Mouse (Mus musculus): ENCODE data around the gene Plcb4. TPM values are rescaled to one million over a fixed set of nuclear protein-coding genes. Genes with fewer than 3 reads are reported as not detected.
"Not testable (repeated sequence)": the region's sequence is repeated elsewhere in the genome, so short reads cannot be mapped to it uniquely, and the experiment has no call there.

Plcb4 gene
- total RNA-seq, 2 experiments from 2014 or later, result 32.5 to 51.6 TPM

- no peak for DNase-seq
Measured at GRCm38 (mm10) chr2:135890083-135890482, 231.3 kb downstream of the Plcb4 start.

- DNase-seq, result peak; percentile 64 to 72
Measured at GRCm38 (mm10) chr2:135891097-135891496, 232.3 kb downstream of the Plcb4 start.

GRCm38 (mm10) chr2:135891686-135892085 lies 232.9 kb downstream of the Plcb4 start:
- DNase-seq, result no peak

GRCm38 (mm10) chr2:135894582-135894981 lies 235.8 kb downstream of the Plcb4 start:
- DNase-seq, result no peak

- DNase-seq, result no peak
Measured at GRCm38 (mm10) chr2:135898025-135898424, 239.2 kb downstream of the Plcb4 start.

- DNase-seq, result not testable (repeated sequence)
Measured at GRCm38 (mm10) chr2:135899931-135900330, 241.1 kb downstream of the Plcb4 start.

- no peak for DNase-seq
Measured at GRCm38 (mm10) chr2:135901015-135901414, 242.2 kb downstream of the Plcb4 start.

GRCm38 (mm10) chr2:135904262-135904661 lies 245.5 kb downstream of the Plcb4 start:
- no peak for DNase-seq

- peak in 1 of 2 experiments; percentile 23 for DNase-seq
Measured at GRCm38 (mm10) chr2:135904791-135905190, 246.0 kb downstream of the Plcb4 start.

GRCm38 (mm10) chr2:135914343-135915261 lies 255.8 kb downstream of the Plcb4 start:
- DNase-seq, result peak in 1 of 2 experiments; percentile 22

- no peak for DNase-seq
Measured at GRCm38 (mm10) chr2:135915928-135916327, 257.1 kb downstream of the Plcb4 start.

- no peak for DNase-seq
Measured at GRCm38 (mm10) chr2:135917000-135917399, 258.2 kb downstream of the Plcb4 start.

GRCm38 (mm10) chr2:135918116-135918515 lies 259.3 kb downstream of the Plcb4 start:
- DNase-seq, result no peak

GRCm38 (mm10) chr2:135919641-135920040 lies 260.8 kb downstream of the Plcb4 start:
- no peak for DNase-seq

- DNase-seq, result peak; percentile 56 to 71
Measured at GRCm38 (mm10) chr2:135926660-135927343, 268.0 kb downstream of the Plcb4 start.

- DNase-seq, result no peak
Measured at GRCm38 (mm10) chr2:135929021-135929720, 270.4 kb downstream of the Plcb4 start.

- no peak for DNase-seq
Measured at GRCm38 (mm10) chr2:135930696-135931095, 271.9 kb downstream of the Plcb4 start.

GRCm38 (mm10) chr2:135932569-135932968 lies 273.8 kb downstream of the Plcb4 start:
- no peak for DNase-seq

- no peak for DNase-seq
Measured at GRCm38 (mm10) chr2:135936376-135936775, 277.6 kb downstream of the Plcb4 start.

GRCm38 (mm10) chr2:135937646-135938045 lies 278.8 kb downstream of the Plcb4 start:
- DNase-seq, result no peak

- DNase-seq, result no peak
Measured at GRCm38 (mm10) chr2:135939933-135940332, 281.1 kb downstream of the Plcb4 start.

- DNase-seq, result no peak
Measured at GRCm38 (mm10) chr2:135947839-135948238, 289.0 kb downstream of the Plcb4 start.

Data from adrenal gland, postnatal 36 days (tissue).